Mouse (Mus musculus): ENCODE results near the gene Gpat2. TPM values are rescaled to one million over a fixed set of nuclear protein-coding genes. Genes with fewer than 3 reads are reported as not detected.

The Gpat2 gene
- polyA plus RNA-seq, 1 experiment, result 0.45 TPM

- H3K4me3 ChIP-seq (replicated peaks), result no peak overlapping the region
- no peaks in the 10 kb centered on the region for H3K9me3 ChIP-seq (ENCODE audit: control insufficient read depth, low read length)
- no peaks in the 10 kb centered on the region for H3K27me3 ChIP-seq (ENCODE audit: control insufficient read depth)
- TF ChIP-seq TAL1 (IDR thresholded peaks at IDR 0.05; ENCODE audit: low read length) (no peak), GATA1 (IDR thresholded peaks at IDR 0.05; ENCODE audit: low read length) (no peak)
- H3K4me1 ChIP-seq (ENCODE audit: control insufficient read depth), result peaks cover 14% of the 10 kb centered on the region
- H3K36me3 ChIP-seq (ENCODE audit: control insufficient read depth), result peaks cover 28% of the 10 kb centered on the region
Observed at GRCm38 (mm10) chr2:127390846-127391245, 34.2 kb upstream of the Gpat2 start.

- Histone ChIP-seq H3K27me3 (ENCODE audit: control insufficient read depth) (no peaks in the 10 kb centered on the region), H3K36me3 (ENCODE audit: control insufficient read depth) (peaks cover 26% of the 10 kb centered on the region), H3K4me3 (replicated peaks) (no peak overlapping the region), H3K9me3 (ENCODE audit: control insufficient read depth, low read length) (no peaks in the 10 kb centered on the region), H3K4me1 (ENCODE audit: control insufficient read depth) (peaks cover 11% of the 10 kb centered on the region)
- TF ChIP-seq TAL1 (IDR thresholded peaks at IDR 0.05; ENCODE audit: low read length) (no peak), GATA1 (IDR thresholded peaks at IDR 0.05; ENCODE audit: low read length) (no peak)
Observed at GRCm38 (mm10) chr2:127391323-127391722, 33.7 kb upstream of the Gpat2 start.

- TF ChIP-seq GATA1 (IDR thresholded peaks at IDR 0.05; ENCODE audit: low read length) (no peak), TAL1 (IDR thresholded peaks at IDR 0.05; ENCODE audit: low read length) (no peak)
- Histone ChIP-seq H3K9me3 (ENCODE audit: control insufficient read depth, low read length) (no peaks in the 10 kb centered on the region), H3K27me3 (ENCODE audit: control insufficient read depth) (no peaks in the 10 kb centered on the region; the same call in 1 of the 2 replicates), H3K36me3 (ENCODE audit: control insufficient read depth) (no peaks in the 10 kb centered on the region; the same call in 1 of the 2 replicates), H3K4me3 (replicated peaks) (no peak overlapping the region), H3K4me1 (ENCODE audit: control insufficient read depth) (peaks cover 8% of the 10 kb centered on the region)
Observed at GRCm38 (mm10) chr2:127394606-127395161, 30.3 kb upstream of the Gpat2 start.

- TF ChIP-seq GATA1 (IDR thresholded peaks at IDR 0.05; ENCODE audit: low read length) (no peak), TAL1 (IDR thresholded peaks at IDR 0.05; ENCODE audit: low read length) (no peak)
- no peaks in the 10 kb centered on the region; the same call in 1 of the 2 replicates for H3K36me3 ChIP-seq (ENCODE audit: control insufficient read depth)
Observed at GRCm38 (mm10) chr2:127398738-127399137, 26.3 kb upstream of the Gpat2 start.

GRCm38 (mm10) chr2:127411126-127411525 lies 13.9 kb upstream of the Gpat2 start:
- peaks cover 5% of the 10 kb centered on the region; the same call in 1 of the 2 replicates for H3K4me1 ChIP-seq (ENCODE audit: control insufficient read depth)
- H3K27me3 ChIP-seq (ENCODE audit: control insufficient read depth), result peaks cover 13% of the 10 kb centered on the region
- H3K4me3 ChIP-seq (replicated peaks), result no peak overlapping the region
- no peaks in the 10 kb centered on the region for H3K9me3 ChIP-seq (ENCODE audit: control insufficient read depth, low read length)
- TF ChIP-seq TAL1 (IDR thresholded peaks at IDR 0.05; ENCODE audit: low read length) (no peak), GATA1 (IDR thresholded peaks at IDR 0.05; ENCODE audit: low read length) (no peak)
- no peaks in the 10 kb centered on the region for H3K36me3 ChIP-seq (ENCODE audit: control insufficient read depth)

More at GRCm38 (mm10) chr2:127398738-127399137, 26.3 kb upstream of the Gpat2 start:
- no peaks in the 10 kb centered on the region for H3K9me3 ChIP-seq (ENCODE audit: control insufficient read depth, low read length)
- H3K27me3 ChIP-seq (ENCODE audit: control insufficient read depth), result peaks cover 10% of the 10 kb centered on the region
- H3K4me1 ChIP-seq (ENCODE audit: control insufficient read depth), result peaks cover 5% of the 10 kb centered on the region
- no peak overlapping the region for H3K4me3 ChIP-seq (replicated peaks)

GRCm38 (mm10) chr2:127415806-127416205 lies 9.2 kb upstream of the Gpat2 start:
- H3K36me3 ChIP-seq (ENCODE audit: control insufficient read depth), result no peaks in the 10 kb centered on the region
- no peak overlapping the region for H3K4me3 ChIP-seq (replicated peaks)
- H3K27me3 ChIP-seq (ENCODE audit: control insufficient read depth), result peaks cover 20% of the 10 kb centered on the region
- no peaks in the 10 kb centered on the region for H3K9me3 ChIP-seq (ENCODE audit: control insufficient read depth, low read length)
- TF ChIP-seq GATA1 (IDR thresholded peaks at IDR 0.05; ENCODE audit: low read length) (no peak), TAL1 (IDR thresholded peaks at IDR 0.05; ENCODE audit: low read length) (no peak)
- no peaks in the 10 kb centered on the region for H3K4me1 ChIP-seq (ENCODE audit: control insufficient read depth)

- Histone ChIP-seq H3K4me3 (replicated peaks) (no peak overlapping the region), H3K4me1 (ENCODE audit: control insufficient read depth) (no peaks in the 10 kb centered on the region), H3K9me3 (ENCODE audit: control insufficient read depth, low read length) (no peaks in the 10 kb centered on the region), H3K36me3 (ENCODE audit: control insufficient read depth) (no peaks in the 10 kb centered on the region), H3K27me3 (ENCODE audit: control insufficient read depth) (peaks cover 20% of the 10 kb centered on the region)
- no peak for TF ChIP-seq TAL1 (IDR thresholded peaks at IDR 0.05; ENCODE audit: low read length)
- no peak for TF ChIP-seq GATA1 (IDR thresholded peaks at IDR 0.05; ENCODE audit: low read length)
Observed at GRCm38 (mm10) chr2:127416706-127417105, 8.3 kb upstream of the Gpat2 start.

GRCm38 (mm10) chr2:127418266-127418970 lies 6.6 kb upstream of the Gpat2 start:
- Histone ChIP-seq H3K36me3 (ENCODE audit: control insufficient read depth) (no peaks in the 10 kb centered on the region), H3K4me1 (ENCODE audit: control insufficient read depth) (no peaks in the 10 kb centered on the region), H3K9me3 (ENCODE audit: control insufficient read depth, low read length) (no peaks in the 10 kb centered on the region), H3K27me3 (ENCODE audit: control insufficient read depth) (peaks cover 18% of the 10 kb centered on the region), H3K4me3 (replicated peaks) (no peak overlapping the region)
- TF ChIP-seq TAL1 (IDR thresholded peaks at IDR 0.05; ENCODE audit: low read length) (no peak), GATA1 (IDR thresholded peaks at IDR 0.05; ENCODE audit: low read length) (no peak)

GRCm38 (mm10) chr2:127430238-127430637 lies 5.2 kb downstream of the Gpat2 start:
- no peak for TF ChIP-seq TAL1 (IDR thresholded peaks at IDR 0.05; ENCODE audit: low read length)
- TF ChIP-seq GATA1 (IDR thresholded peaks at IDR 0.05; ENCODE audit: low read length), result no peak
- H3K4me1 ChIP-seq (ENCODE audit: control insufficient read depth), result peaks cover 24% of the 10 kb centered on the region
- H3K27me3 ChIP-seq (ENCODE audit: control insufficient read depth), result peaks cover 23% of the 10 kb centered on the region
- no peak overlapping the region for H3K4me3 ChIP-seq (replicated peaks)
- H3K9me3 ChIP-seq (ENCODE audit: control insufficient read depth, low read length), result no peaks in the 10 kb centered on the region
- H3K36me3 ChIP-seq (ENCODE audit: control insufficient read depth), result peaks cover 32% of the 10 kb centered on the region
